Mouse (Mus musculus): ENCODE results near the gene Spaca6. TPM values are rescaled to one million over a fixed set of nuclear protein-coding genes. Genes with fewer than 3 reads are reported as not detected.
A peak's percentile ranks its signal among the peaks of the same experiment; 100 is the strongest.

The Spaca6 gene
- polyA plus RNA-seq, 1 experiment = 11.2 TPM

DNA sequence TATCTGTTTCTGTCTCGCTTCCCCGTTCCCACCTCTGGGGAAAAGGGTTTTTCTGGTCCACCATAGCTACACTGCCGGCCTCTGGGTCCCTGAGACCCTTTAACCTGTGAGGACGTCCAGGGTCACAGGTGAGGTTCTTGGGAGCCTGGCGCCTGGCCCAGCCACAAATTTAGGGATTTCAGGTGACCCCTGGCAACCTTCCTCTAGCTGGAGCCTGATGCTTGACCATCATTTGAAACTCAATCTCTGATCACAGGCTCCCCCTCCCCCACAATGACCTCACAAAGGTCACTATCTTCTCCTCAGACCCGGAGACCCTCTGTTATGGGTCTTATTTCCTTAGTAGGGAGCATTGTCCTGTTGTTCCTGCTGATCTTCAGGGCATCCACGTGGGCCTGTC is 3.8 kb downstream of the Spaca6 start:
- Histone ChIP-seq H3K4me3 (ENCODE audit: insufficient read depth, poor library complexity, severe bottlenecking) (no peak overlapping the region), H3K27me3 (ENCODE audit: control insufficient read depth, insufficient read depth, insufficient read length) (no peaks in the 10 kb centered on the region), H3ac (ENCODE audit: control insufficient read depth, insufficient read length, low read depth) (no peak overlapping the region), H3K36me3 (ENCODE audit: control insufficient read depth, insufficient read depth) (peaks cover 65% of the 10 kb centered on the region), H3K79me2 (ENCODE audit: control insufficient read depth, insufficient read depth) (peaks cover 99% of the 10 kb centered on the region), H3K79me3 (ENCODE audit: low read depth) (peaks cover 81% of the 10 kb centered on the region)
- TF ChIP-seq USF1 (IDR thresholded peaks at IDR 0.05; ENCODE audit: low read depth) = no peak
- TF ChIP-seq CEBPB (IDR thresholded peaks at IDR 0.05; ENCODE audit: low read depth) = no peak
- TF ChIP-seq MAX (IDR thresholded peaks at IDR 0.05) = no peak
- no peak for TF ChIP-seq FOSL1 (IDR thresholded peaks at IDR 0.05; ENCODE audit: insufficient read depth, low read length, poor library complexity, severe bottlenecking)
- TF ChIP-seq MYOD1 (IDR thresholded peaks at IDR 0.05; ENCODE audit: control insufficient read depth, insufficient read length, low read depth) = no peak
- TF ChIP-seq CTCF (IDR thresholded peaks at IDR 0.05; ENCODE audit: control insufficient read depth, insufficient read depth, insufficient read length) = no peak
- no peak for TF ChIP-seq MYOG (IDR thresholded peaks at IDR 0.05; ENCODE audit: control insufficient read depth, extremely low read depth, insufficient read length)

DNA sequence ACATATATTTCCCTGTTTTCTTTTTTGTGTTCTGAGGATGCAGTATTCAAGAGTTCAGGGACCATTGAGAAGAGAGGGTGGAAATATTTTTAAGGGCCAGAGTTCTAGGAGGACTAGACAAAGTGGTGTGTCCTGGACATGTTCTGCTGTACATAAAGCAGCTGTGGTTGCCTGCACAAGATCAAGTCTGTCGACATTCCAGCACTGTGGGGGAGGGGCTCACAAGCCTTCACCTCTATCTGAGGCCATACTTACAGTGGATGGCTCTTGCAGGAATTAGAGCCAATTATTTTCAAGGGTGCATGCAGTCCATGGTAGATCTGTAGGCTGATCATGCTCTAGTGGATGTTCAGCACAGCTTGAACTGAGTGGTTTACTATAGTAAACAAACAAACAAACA is 7.9 kb downstream of the Spaca6 start:
- peaks cover 87% of the 10 kb centered on the region for H3K79me2 ChIP-seq (ENCODE audit: control insufficient read depth, insufficient read depth)
- TF ChIP-seq FOSL1 (IDR thresholded peaks at IDR 0.05; ENCODE audit: insufficient read depth, low read length, poor library complexity, severe bottlenecking) = no peak
- no peak overlapping the region for H3ac ChIP-seq (ENCODE audit: control insufficient read depth, insufficient read length, low read depth)
- no peak overlapping the region for H3K4me3 ChIP-seq (ENCODE audit: insufficient read depth, poor library complexity, severe bottlenecking)
- peaks cover 66% of the 10 kb centered on the region for H3K79me3 ChIP-seq (ENCODE audit: low read depth)
- no peaks in the 10 kb centered on the region for H3K27me3 ChIP-seq (ENCODE audit: control insufficient read depth, insufficient read depth, insufficient read length)
- H3K36me3 ChIP-seq (ENCODE audit: control insufficient read depth, insufficient read depth) = peaks cover 86% of the 10 kb centered on the region

DNA sequence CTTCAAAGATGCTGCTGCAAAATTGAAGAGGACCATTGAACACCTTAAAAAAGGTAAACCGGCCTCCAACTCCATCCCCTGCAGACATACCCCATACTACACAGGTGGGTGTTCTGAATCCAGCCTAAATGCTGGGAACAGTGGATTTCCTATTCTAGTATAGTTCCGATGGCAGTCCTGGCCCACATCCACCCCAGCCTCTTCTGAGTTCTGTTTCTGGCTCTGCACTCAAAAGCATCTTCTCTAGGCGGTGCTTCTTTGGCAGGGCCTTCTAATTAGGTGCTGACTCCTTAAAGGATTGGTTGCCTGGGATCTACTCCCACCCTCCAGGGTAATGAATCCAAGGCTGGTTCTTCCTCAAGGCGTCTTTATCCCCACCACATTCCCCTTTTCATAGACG is 9.1 kb downstream of the Spaca6 start:
- peaks cover 54% of the 10 kb centered on the region for H3K79me3 ChIP-seq (ENCODE audit: low read depth)
- H3K4me3 ChIP-seq (ENCODE audit: insufficient read depth, poor library complexity, severe bottlenecking) = no peak overlapping the region
- H3K79me2 ChIP-seq (ENCODE audit: control insufficient read depth, insufficient read depth) = peaks cover 81% of the 10 kb centered on the region
- no peaks in the 10 kb centered on the region for H3K27me3 ChIP-seq (ENCODE audit: control insufficient read depth, insufficient read depth, insufficient read length)
- TF ChIP-seq CEBPB (IDR thresholded peaks at IDR 0.05; ENCODE audit: low read depth) (no peak), CTCF (IDR thresholded peaks at IDR 0.05; ENCODE audit: control insufficient read depth, insufficient read depth, insufficient read length) (no peak), MAX (IDR thresholded peaks at IDR 0.05) (no peak), MYOD1 (IDR thresholded peaks at IDR 0.05; ENCODE audit: control insufficient read depth, insufficient read length, low read depth) (no peak), USF1 (IDR thresholded peaks at IDR 0.05; ENCODE audit: low read depth) (no peak), FOSL1 (IDR thresholded peaks at IDR 0.05; ENCODE audit: insufficient read depth, low read length, poor library complexity, severe bottlenecking) (no peak), MYOG (IDR thresholded peaks at IDR 0.05; ENCODE audit: control insufficient read depth, extremely low read depth, insufficient read length) (no peak)
- H3K36me3 ChIP-seq (ENCODE audit: control insufficient read depth, insufficient read depth) = peaks cover 88% of the 10 kb centered on the region
- no peak overlapping the region for H3ac ChIP-seq (ENCODE audit: control insufficient read depth, insufficient read length, low read depth)

DNA sequence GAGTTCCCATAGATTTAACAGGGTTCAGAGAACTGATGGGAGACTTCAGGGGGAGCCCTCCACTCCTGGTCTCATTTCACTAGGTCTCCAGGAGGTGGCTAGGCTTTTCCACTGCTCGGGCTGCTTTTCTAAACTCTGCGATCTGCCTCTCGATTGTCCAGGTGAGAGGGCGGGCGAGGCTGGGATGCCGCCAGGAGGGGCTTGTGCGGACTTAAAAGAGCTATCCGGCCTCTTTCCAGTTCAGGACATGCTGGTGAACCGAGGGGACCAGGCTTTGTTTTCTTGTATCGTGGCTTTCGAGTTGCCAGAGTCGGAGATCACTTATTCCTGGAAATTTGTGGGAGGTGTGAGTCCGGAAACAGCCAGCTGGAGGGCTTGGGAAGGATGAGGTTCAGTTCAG is 10.5 kb downstream of the Spaca6 start:
- H3K4me3 ChIP-seq (ENCODE audit: insufficient read depth, poor library complexity, severe bottlenecking) = peak overlapping the region; percentile 11
- TF ChIP-seq USF1 (IDR thresholded peaks at IDR 0.05; ENCODE audit: low read depth) (no peak), CEBPB (IDR thresholded peaks at IDR 0.05; ENCODE audit: low read depth) (no peak), FOSL1 (IDR thresholded peaks at IDR 0.05; ENCODE audit: insufficient read depth, low read length, poor library complexity, severe bottlenecking) (no peak), MYOD1 (IDR thresholded peaks at IDR 0.05; ENCODE audit: control insufficient read depth, insufficient read length, low read depth) (no peak), CTCF (IDR thresholded peaks at IDR 0.05; ENCODE audit: control insufficient read depth, insufficient read depth, insufficient read length) (no peak)
- H3K79me3 ChIP-seq (ENCODE audit: low read depth) = peaks cover 40% of the 10 kb centered on the region
- peaks cover 68% of the 10 kb centered on the region for H3K79me2 ChIP-seq (ENCODE audit: control insufficient read depth, insufficient read depth)
- H3K36me3 ChIP-seq (ENCODE audit: control insufficient read depth, insufficient read depth) = peaks cover 87% of the 10 kb centered on the region
- H3K27me3 ChIP-seq (ENCODE audit: control insufficient read depth, insufficient read depth, insufficient read length) = no peaks in the 10 kb centered on the region
- H3ac ChIP-seq (ENCODE audit: control insufficient read depth, insufficient read length, low read depth) = peak overlapping the region; percentile 54

DNA sequence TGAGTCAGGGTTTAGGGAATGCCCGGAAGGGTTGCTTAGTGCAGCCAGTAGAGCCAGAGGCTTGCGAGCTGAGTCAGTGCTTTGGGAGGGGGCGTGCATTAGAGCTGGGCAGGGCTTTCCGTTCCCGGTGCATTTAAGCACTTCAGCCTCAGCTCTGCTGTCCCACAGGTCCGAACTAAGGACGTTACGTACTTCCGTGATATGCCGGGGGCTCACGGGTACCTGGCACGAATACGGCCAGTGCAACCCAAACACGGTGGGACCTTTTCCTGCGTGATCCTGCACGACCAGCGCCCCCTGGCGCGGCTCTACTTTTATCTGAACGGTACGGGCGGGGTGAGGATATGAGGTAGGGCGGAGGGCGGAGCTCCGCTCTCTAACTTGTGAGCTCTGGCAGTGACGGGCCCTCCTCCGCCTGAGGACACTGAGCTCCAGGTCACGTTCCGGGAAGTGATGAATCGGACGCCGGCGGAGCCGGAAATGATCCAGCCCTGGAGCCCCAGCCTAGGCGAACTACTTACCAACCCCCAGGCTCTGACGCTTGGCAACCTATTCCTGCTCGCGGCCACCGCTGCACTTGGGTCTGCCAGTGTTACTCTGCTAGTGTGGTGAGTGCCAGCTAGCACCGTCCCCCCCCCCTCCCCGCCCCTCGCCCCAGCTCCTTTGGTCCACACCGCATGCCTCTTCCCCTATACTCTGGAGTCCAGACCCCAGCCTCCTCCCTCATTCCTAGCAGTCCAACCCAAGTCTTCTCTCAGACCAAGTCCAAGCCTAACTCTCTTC is 11.2 kb downstream of the Spaca6 start:
- Histone ChIP-seq H3K27me3 (ENCODE audit: control insufficient read depth, insufficient read depth, insufficient read length) (no peaks in the 10 kb centered on the region), H3K79me2 (ENCODE audit: control insufficient read depth, insufficient read depth) (peaks cover 61% of the 10 kb centered on the region), H3K4me3 (ENCODE audit: insufficient read depth, poor library complexity, severe bottlenecking) (peak overlapping the region; percentile 23), H3ac (ENCODE audit: control insufficient read depth, insufficient read length, low read depth) (peak overlapping the region; percentile 78), H3K79me3 (ENCODE audit: low read depth) (peaks cover 34% of the 10 kb centered on the region), H3K36me3 (ENCODE audit: control insufficient read depth, insufficient read depth) (peaks cover 80% of the 10 kb centered on the region)
- peak; percentile 24 for TF ChIP-seq FOSL1 (IDR thresholded peaks at IDR 0.05; ENCODE audit: insufficient read depth, low read length, poor library complexity, severe bottlenecking)
- TF ChIP-seq CTCF (IDR thresholded peaks at IDR 0.05; ENCODE audit: control insufficient read depth, insufficient read depth, insufficient read length) = peak; percentile 55
- TF ChIP-seq MAX (IDR thresholded peaks at IDR 0.05) = peak; percentile 9
- TF ChIP-seq MYOD1 (IDR thresholded peaks at IDR 0.05; ENCODE audit: control insufficient read depth, insufficient read length, low read depth) = no peak
- TF ChIP-seq USF1 (IDR thresholded peaks at IDR 0.05; ENCODE audit: low read depth) = peak; percentile 67
- TF ChIP-seq MYOG (IDR thresholded peaks at IDR 0.05; ENCODE audit: control insufficient read depth, extremely low read depth, insufficient read length) = no peak

DNA sequence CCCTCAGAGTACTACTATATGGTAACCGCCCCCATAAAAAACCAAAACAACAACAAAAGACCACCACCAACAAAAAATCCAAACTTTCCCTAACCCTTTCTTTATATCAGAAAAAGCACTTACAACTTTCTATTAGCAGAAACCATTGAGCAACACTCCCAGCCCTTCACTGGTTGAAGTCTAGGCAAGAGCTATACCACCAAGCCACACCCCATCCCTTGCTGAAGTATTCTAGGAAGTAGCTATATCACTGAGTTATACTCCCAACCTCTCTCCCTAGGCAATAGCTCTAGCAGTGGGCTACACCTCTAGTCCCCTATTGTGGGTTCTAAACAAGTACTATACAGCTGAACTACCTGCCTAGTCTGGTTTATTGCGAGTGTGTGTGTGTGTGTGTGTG is 12.3 kb downstream of the Spaca6 start:
- H3K79me2 ChIP-seq (ENCODE audit: control insufficient read depth, insufficient read depth) = peaks cover 49% of the 10 kb centered on the region
- H3K79me3 ChIP-seq (ENCODE audit: low read depth) = peaks cover 22% of the 10 kb centered on the region
- H3K27me3 ChIP-seq (ENCODE audit: control insufficient read depth, insufficient read depth, insufficient read length) = no peaks in the 10 kb centered on the region
- no peak for TF ChIP-seq MYOD1 (IDR thresholded peaks at IDR 0.05; ENCODE audit: control insufficient read depth, insufficient read length, low read depth)
- no peak for TF ChIP-seq MAX (IDR thresholded peaks at IDR 0.05)
- no peak for TF ChIP-seq FOSL1 (IDR thresholded peaks at IDR 0.05; ENCODE audit: insufficient read depth, low read length, poor library complexity, severe bottlenecking)
- no peak for TF ChIP-seq MYOG (IDR thresholded peaks at IDR 0.05; ENCODE audit: control insufficient read depth, extremely low read depth, insufficient read length)
- TF ChIP-seq USF1 (IDR thresholded peaks at IDR 0.05; ENCODE audit: low read depth) = no peak
- no peak for TF ChIP-seq CEBPB (IDR thresholded peaks at IDR 0.05; ENCODE audit: low read depth)
- no peak for TF ChIP-seq CTCF (IDR thresholded peaks at IDR 0.05; ENCODE audit: control insufficient read depth, insufficient read depth, insufficient read length)
- no peak overlapping the region for H3K4me3 ChIP-seq (ENCODE audit: insufficient read depth, poor library complexity, severe bottlenecking)
- no peak overlapping the region for H3ac ChIP-seq (ENCODE audit: control insufficient read depth, insufficient read length, low read depth)
- H3K36me3 ChIP-seq (ENCODE audit: control insufficient read depth, insufficient read depth) = peaks cover 69% of the 10 kb centered on the region

Data from C2C12 (cell line).